Mouse (Mus musculus) brain, embryonic 14.5 days (tissue): Measurements from ENCODE around the gene Rlbp1.
A peak's percentile ranks its signal among the peaks of the same experiment; 100 is the strongest.

Source experiments
- CTCF ChIP-seq: fragments of 200-500 bp; IDR thresholded peaks from 2 replicates; pipeline ENCODE4 v1.5.1; 2012; ENCODE audit warnings: inconsistent platforms, mild to moderate bottlenecking, moderate library complexity, borderline replicate concordance; ENCODE audit not compliant: insufficient read depth, insufficient read length; ENCODE audit errors: extremely low read depth
- POLR2A ChIP-seq: fragments of 200-500 bp; IDR thresholded peaks from 2 replicates; pipeline ENCODE4 v1.6.1; 2012; ENCODE audit warnings: mild to moderate bottlenecking, inconsistent platforms, borderline replicate concordance; ENCODE audit not compliant: poor library complexity, insufficient read depth, insufficient read length, severe bottlenecking; ENCODE audit errors: extremely low read depth

GRCm38 (mm10) chr7:79347108-79347813, 39.6 kb downstream of the Rlbp1 start:
- TF ChIP-seq CTCF, result peak; percentile 7; the same call in 1 of the 2 replicates
- no peak for TF ChIP-seq POLR2A
